Mouse (Mus musculus) leukemia stem cell, adult 10-12 weeks (primary cell): ENCODE measurements around the gene Ankle1. TPM values are rescaled to one million over a fixed set of nuclear protein-coding genes. Genes with fewer than 3 reads are reported as not detected.

Source experiments
- polyA plus RNA-seq: library from polyadenylated mRNA; stranded (reverse); fragments of >175 nt; gene quantifications from 2 replicates; pipeline ENCODE4 v1.2.3, GENCODE M21; 2012; ENCODE audit warnings: low replicate concordance

The Ankle1 gene
- polyA plus RNA-seq, result 54.3 and 71.6 TPM in 2 replicates

GRCm38 (mm10) chr8:71405401-71406098 is at the start of gene Ankle1:
Gene Ankle1 (plus strand): TSS chr8:71406010.

GRCm38 (mm10) chr8:71366771-71367528 is 38.9 kb upstream of the Ankle1 start, which contains the start of gene Use1:
Gene Use1 (plus strand): TSS chr8:71366848.

GRCm38 (mm10) chr8:71371236-71371848 is 34.5 kb upstream of the Ankle1 start, which contains the start of gene Ocel1:
Gene Ocel1 (plus strand): TSS chr8:71371298.

GRCm38 (mm10) chr8:71381421-71381970 is 24.3 kb upstream of the Ankle1 start, which contains the start of gene Nr2f6:
Gene Nr2f6 (minus strand): TSS chr8:71381960.

GRCm38 (mm10) chr8:71395629-71396028 is 10.2 kb upstream of the Ankle1 start, which contains the start of gene Ushbp1:
Gene Ushbp1 (minus strand): TSS chr8:71395802.

GRCm38 (mm10) chr8:71396639-71397305 is 9.0 kb upstream of the Ankle1 start, which contains the start of gene Babam1:
Gene Babam1 (plus strand): TSS chr8:71396861.

Other genes with a start within 250 kb of the Ankle1 start
- 65.7 and 76.7 TPM in 2 replicates for gene Myo9b, start 133.3 kb upstream of the Ankle1 start, polyA plus RNA-seq
- 11.2 and 22.3 TPM in 2 replicates for gene Haus8, start 133.1 kb upstream of the Ankle1 start, polyA plus RNA-seq
- 69.6 and 217 TPM in 2 replicates for gene Use1, start 39.2 kb upstream of the Ankle1 start, polyA plus RNA-seq
- 37.5 and 54.6 TPM in 2 replicates for gene Ocel1, start 34.7 kb upstream of the Ankle1 start, polyA plus RNA-seq
- gene Nr2f6, start 24.1 kb upstream of the Ankle1 start, polyA plus RNA-seq, result 41.6 and 43.4 TPM in 2 replicates
- 1.0 and 2.4 TPM in 2 replicates for gene Ushbp1, start 10.2 kb upstream of the Ankle1 start, polyA plus RNA-seq
- gene Babam1, start 9.1 kb upstream of the Ankle1 start, polyA plus RNA-seq, result 83.3 and 110 TPM in 2 replicates
- 45.0 and 50.9 TPM in 2 replicates for gene Abhd8, start 57.6 kb downstream of the Ankle1 start, polyA plus RNA-seq
- 165 and 189 TPM in 2 replicates for gene Mrpl34, start 58.9 kb downstream of the Ankle1 start, polyA plus RNA-seq
- 368 and 785 TPM in 2 replicates for gene Dda1, start 63.2 kb downstream of the Ankle1 start, polyA plus RNA-seq
- gene Ano8, start 80.0 kb downstream of the Ankle1 start, polyA plus RNA-seq, result 5.7 and 14.5 TPM in 2 replicates
- gene Gtpbp3, start 82.1 kb downstream of the Ankle1 start, polyA plus RNA-seq, result 55.7 and 59.9 TPM in 2 replicates
- 112 and 117 TPM in 2 replicates for gene Plvap, start 105.7 kb downstream of the Ankle1 start, polyA plus RNA-seq
- gene Ccdc194, start 119.7 kb downstream of the Ankle1 start, polyA plus RNA-seq, result 0.37 TPM in 1 of 2 replicates, not detected in the other
- 122 and 170 TPM in 2 replicates for gene Bst2, start 131.4 kb downstream of the Ankle1 start, polyA plus RNA-seq
- 132 and 189 TPM in 2 replicates for gene Mvb12a, start 136.9 kb downstream of the Ankle1 start, polyA plus RNA-seq
- gene Tmem221, start 152.9 kb downstream of the Ankle1 start, polyA plus RNA-seq, result 0.39 and 0.57 TPM in 2 replicates
- gene Nxnl1, start 160.6 kb downstream of the Ankle1 start, polyA plus RNA-seq, result not detected in 2 replicates
- 1.5 and 2.9 TPM in 2 replicates for gene Slc27a1, start 162.9 kb downstream of the Ankle1 start, polyA plus RNA-seq
- 248 and 344 TPM in 2 replicates for gene Pgls, start 186.2 kb downstream of the Ankle1 start, polyA plus RNA-seq
- gene Fam129c, start 191.6 kb downstream of the Ankle1 start, polyA plus RNA-seq, result 16.0 and 36.7 TPM in 2 replicates
- 42.1 and 64.1 TPM in 2 replicates for gene Colgalt1, start 205.0 kb downstream of the Ankle1 start, polyA plus RNA-seq